Mouse (Mus musculus) CH12.LX (cell line): Measurements from ENCODE around the gene Gm20883. TPM values are rescaled to one million over a fixed set of nuclear protein-coding genes. Genes with fewer than 3 reads are reported as not detected.
"Not testable (repeated sequence)": the region's sequence is repeated elsewhere in the genome, so short reads cannot be mapped to it uniquely, and the experiment has no call there.

ENCODE experiments used
- DNase-seq: peaks from one replicate; pipeline ENCODE4 v3.0.0-alpha.2; 2013; ENCODE audit errors: extremely low read depth
- H3K27ac ChIP-seq: 2 replicates; pipeline ENCODE4 v1.5.1; 2012; ENCODE audit warnings: low read depth, mild to moderate bottlenecking, control low read depth, moderate library complexity; ENCODE audit not compliant: insufficient read depth
- H3K27me3 ChIP-seq: replicated peaks from 2 replicates; pipeline ENCODE3; 2012; ENCODE audit warnings: inconsistent platforms
- H3K36me3 ChIP-seq, 2 experiments: replicated peaks in 1 of 2; 2 replicates each; pipeline versions ENCODE3 to v1.6.1; 2012; ENCODE audit warnings: inconsistent platforms in 1 of 2, low read length in 1 of 2, mild to moderate bottlenecking in 1 of 2, mixed read lengths in 1 of 2, moderate library complexity in 1 of 2; ENCODE audit not compliant: control insufficient read depth in 1 of 2, insufficient read depth in 1 of 2
- H3K4me1 ChIP-seq, 2 experiments: 2 replicates each; pipeline ENCODE4 v1.6.1; 2012; ENCODE audit warnings: inconsistent platforms in 1 of 2, moderate library complexity in 1 of 2; ENCODE audit not compliant: insufficient read depth in 2 of 2, control insufficient read depth in 1 of 2
- H3K4me2 ChIP-seq: 2 replicates; pipeline ENCODE4 v1.6.1; 2012; ENCODE audit warnings: low read depth, mild to moderate bottlenecking, control low read depth; ENCODE audit not compliant: poor library complexity, insufficient read depth, severe bottlenecking
- H3K4me3 ChIP-seq, 3 experiments: fragments of 150-350 bp in 1 of 3; sonication (generic) in 1 of 3; replicated peaks in 1 of 3; 2 replicates each; pipeline versions ENCODE3 to v1.5.1; 2011 to 2012; ENCODE audit warnings: low read depth in 2 of 3, low read length in 2 of 3, mild to moderate bottlenecking in 2 of 3, moderate library complexity in 2 of 3, control low read depth in 1 of 3, improper control_type of control experiment in 1 of 3, inconsistent platforms in 1 of 3, mixed read lengths in 1 of 3; ENCODE audit not compliant: poor library complexity in 1 of 3
- H3K79me2 ChIP-seq: replicated peaks from 2 replicates; pipeline ENCODE4 v1.6.1; 2012; ENCODE audit warnings: mild to moderate bottlenecking, moderate library complexity; ENCODE audit not compliant: control insufficient read depth, poor library complexity, insufficient read depth, severe bottlenecking; ENCODE audit errors: extremely low read depth
- H3K9ac ChIP-seq: 2 replicates; pipeline ENCODE4 v1.6.1; 2012; ENCODE audit warnings: low read depth, mild to moderate bottlenecking, control low read depth, moderate library complexity; ENCODE audit not compliant: insufficient read depth
- H3K9me3 ChIP-seq: replicated peaks from 2 replicates; pipeline ENCODE3; 2012; ENCODE audit warnings: low read length, inconsistent platforms, mixed read lengths
- dilution Hi-C: fragments of 300-500 bp; cut with MboI; formaldehyde crosslinking; loops from 2 replicates; pipeline ENCODE4 v1.14.3; 2020; ENCODE audit warnings: low sequenced_read_pairs; ENCODE audit not compliant: extremely low pct_unique_long_range_greater_than_20kb, extremely low pct_ligation_motif_present
- in situ Hi-C: fragments of 300-500 bp; cut with MboI; formaldehyde crosslinking; loops from 3 replicates; pipeline ENCODE4 v1.14.3; 2019; ENCODE audit warnings: low sequenced_read_pairs, low pct_ligation_motif_present, low pct_unique_long_range_greater_than_20kb, mixed read lengths
- polyA plus RNA-seq: library from polyadenylated mRNA; unstranded; fragments of >175 nt; gene quantifications from 2 replicates; pipeline ENCODE4 v1.2.1, GENCODE M21; 2012; ENCODE audit warnings: low read depth; ENCODE audit not compliant: insufficient read length
- total RNA-seq, 2 experiments: library from RNA; depleted of rRNA; stranded (reverse); fragments of 300-350 nt in 1 of 2; fragments of >200 nt in 1 of 2; gene quantifications; 2 replicates each; pipeline ENCODE4 v1.2.3; 2012 to 2014

Gm20883 gene
- not detected in 2 replicates for total RNA-seq (2012; rRNA removed)
- total RNA-seq (2014; rRNA removed) = not detected in 2 replicates
- not detected in 2 replicates for polyA plus RNA-seq

GRCm38 (mm10) chrY:50607951-50608350 lies at the start of gene Gm20883:
Gene Gm20883, plus strand, starts transcription at chrY:50608251.
- H3K27me3 ChIP-seq, H3K9ac ChIP-seq, H3K4me1 ChIP-seq, H3K4me2 ChIP-seq, dilution Hi-C loops, H3K36me3 ChIP-seq, H3K27ac ChIP-seq, H3K79me2 ChIP-seq, DNase-seq, in situ Hi-C loops, H3K4me3 ChIP-seq, H3K9me3 ChIP-seq: not testable (repeated sequence)
